ENCODE assay signal across 9 mouse cellular contexts in genomic region chr1:14980093-14980711, GRCm38 (mm10).
A peak's percentile ranks its signal among the peaks of the same experiment; 100 is the strongest.
DNase-seq lines count a peak whose midpoint lies in the region; ATAC-seq and TF ChIP-seq lines count a peak whose summit lies in the region.
"Had no signal": no experiment of that assay in that cellular context is flagged by ENCODE, and none has a peak within 500 bp of the region (broad histone marks: within the 10 kb centered on the region; RNA-seq: fewer than 3 reads in every experiment).

No protein-coding gene starts in this region.

- WGBS in heart, embryonic 10.5 days, result 51% methylated on average over 6 of the region's 6 CpGs
- WGBS in neural tube, embryonic 14.5 days, result 47% methylated on average over 6 of the region's 6 CpGs

- no peaks in the 10 kb centered on the region for H3K36me3 ChIP-seq in heart, embryonic 10.5 days
- H3K36me3 ChIP-seq in neural tube, embryonic 14.5 days (ENCODE audit: control insufficient read depth, insufficient read depth, low read length), result no peaks in the 10 kb centered on the region
- H3K36me3 ChIP-seq: heart, embryonic 13.5 days had no signal

- no peak overlapping the region for H3K9ac ChIP-seq in neural tube, embryonic 14.5 days (replicated peaks; ENCODE audit: low read depth, low read length)
- H3K9ac ChIP-seq: heart, embryonic 13.5 days had no signal

- DNase-seq in heart, postnatal 10 days, result peak; percentile 1 to 14
- no peak for DNase-seq in heart, embryonic 10.5 days (ENCODE audit: low spot score)
- no peak for DNase-seq in neural tube, embryonic 10.5 days (ENCODE audit: extremely low spot score, low spot score)
- DNase-seq in retina, postnatal 1 day, result peak; percentile 8
- DNase-seq in ovary, postnatal 10 days (ENCODE audit: low spot score), result no peak
- no peak for DNase-seq in kidney, postnatal 25 days

- no peak overlapping the region for H3K27ac ChIP-seq in heart, embryonic 10.5 days
- no peak overlapping the region for H3K27ac ChIP-seq in neural tube, embryonic 14.5 days (ENCODE audit: low read depth, low read length)
- no peak overlapping the region for H3K27ac ChIP-seq in embryonic fibroblast, embryonic 13.5 days (ENCODE audit: insufficient read depth, low read length)
- H3K27ac ChIP-seq: heart, embryonic 13.5 days had no signal

- H3K4me1 ChIP-seq in heart, embryonic 10.5 days, result no peaks in the 10 kb centered on the region
- H3K4me1 ChIP-seq in neural tube, embryonic 14.5 days (ENCODE audit: control insufficient read depth, insufficient read depth, low read length), result no peaks in the 10 kb centered on the region
- H3K4me1 ChIP-seq in embryonic fibroblast, embryonic 13.5 days (ENCODE audit: control insufficient read depth, insufficient read depth, low read length), result no peaks in the 10 kb centered on the region
- H3K4me1 ChIP-seq: heart, embryonic 13.5 days had no signal

- no peaks in the 10 kb centered on the region for H3K9me3 ChIP-seq in heart, embryonic 10.5 days
- H3K9me3 ChIP-seq in neural tube, embryonic 14.5 days (ENCODE audit: control insufficient read depth, low read length), result no peaks in the 10 kb centered on the region

- intact Hi-C loops in heart, postnatal 10 days (cut with DNase I), result loop anchor here (2.0 kb wide), 1 partner anchor 239 kb away; no protein-coding TSS in a partner anchor

- no peak overlapping the region for H3K4me2 ChIP-seq in neural tube, embryonic 14.5 days (ENCODE audit: low read depth, low read length)
- H3K4me2 ChIP-seq: heart, embryonic 13.5 days had no signal

- TF ChIP-seq POLR2A in embryonic fibroblast, embryonic 13.5 days (IDR thresholded peaks at IDR 0.05; ENCODE audit: low read depth, low read length), result no peak

- H3K4me3 ChIP-seq in heart, embryonic 10.5 days, result no peak overlapping the region
- no peak overlapping the region for H3K4me3 ChIP-seq in neural tube, embryonic 14.5 days (ENCODE audit: low read depth, low read length)
- H3K4me3 ChIP-seq in embryonic fibroblast, embryonic 13.5 days (ENCODE audit: insufficient read depth, low read length), result no peak overlapping the region
- H3K4me3 ChIP-seq: heart, embryonic 13.5 days had no signal

- TF ChIP-seq CTCF in embryonic fibroblast, embryonic 13.5 days (IDR thresholded peaks at IDR 0.05; ENCODE audit: borderline replicate concordance, insufficient read depth, low read length), result peak; percentile 40; the same call in 1 of the 2 replicates

- H3K27me3 ChIP-seq in heart, embryonic 10.5 days (ENCODE audit: insufficient read depth, poor library complexity, severe bottlenecking), result no peaks in the 10 kb centered on the region
- no peaks in the 10 kb centered on the region for H3K27me3 ChIP-seq in neural tube, embryonic 14.5 days (ENCODE audit: control insufficient read depth, insufficient read depth, low read length)
- H3K27me3 ChIP-seq: heart, embryonic 13.5 days had no signal

- ATAC-seq in neural tube, embryonic 14.5 days (ENCODE audit: low read depth), result peak; percentile 24; the same call in 1 of the 2 replicates

Comparison
In these comparisons a context has a peak if more than half of its experiments do, and no peak if none do; other contexts are left out.
1. DNase-seq: peak in heart, postnatal 10 days (2 of 2) and retina, postnatal 1 day (single experiment); none in heart, embryonic 10.5 days (single experiment), neural tube, embryonic 10.5 days (single experiment), ovary, postnatal 10 days (single experiment) and kidney, postnatal 25 days (0 of 2).